Mouse (Mus musculus) CH12.LX (cell line): ENCODE measurements at regions not wholly inside any gene's neighbourhood (a gene's known extent, or its start where the extent isn't known, plus 50 kb on each side); places are given as distances from the start of the nearest gene placed in this dataset.

Source experiments
- DNase-seq: peaks from one replicate; pipeline ENCODE4 v3.0.0-alpha.2; 2013; ENCODE audit errors: extremely low read depth
- H3K27ac ChIP-seq: 2 replicates; pipeline ENCODE4 v1.5.1; 2012; ENCODE audit warnings: low read depth, mild to moderate bottlenecking, control low read depth, moderate library complexity; ENCODE audit not compliant: insufficient read depth
- H3K27me3 ChIP-seq: replicated peaks from 2 replicates; pipeline ENCODE3; 2012; ENCODE audit warnings: inconsistent platforms
- H3K36me3 ChIP-seq, 2 experiments: replicated peaks in 1 of 2; 2 replicates each; pipeline versions ENCODE3 to v1.6.1; 2012; ENCODE audit warnings: inconsistent platforms in 1 of 2, low read length in 1 of 2, mild to moderate bottlenecking in 1 of 2, mixed read lengths in 1 of 2, moderate library complexity in 1 of 2; ENCODE audit not compliant: control insufficient read depth in 1 of 2, insufficient read depth in 1 of 2
- H3K4me1 ChIP-seq, 2 experiments: 2 replicates each; pipeline ENCODE4 v1.6.1; 2012; ENCODE audit warnings: inconsistent platforms in 1 of 2, moderate library complexity in 1 of 2; ENCODE audit not compliant: insufficient read depth in 2 of 2, control insufficient read depth in 1 of 2
- H3K4me2 ChIP-seq: 2 replicates; pipeline ENCODE4 v1.6.1; 2012; ENCODE audit warnings: low read depth, mild to moderate bottlenecking, control low read depth; ENCODE audit not compliant: poor library complexity, insufficient read depth, severe bottlenecking
- H3K4me3 ChIP-seq, 3 experiments: fragments of 150-350 bp in 1 of 3; sonication (generic) in 1 of 3; replicated peaks in 1 of 3; 2 replicates each; pipeline versions ENCODE3 to v1.5.1; 2011 to 2012; ENCODE audit warnings: low read depth in 2 of 3, low read length in 2 of 3, mild to moderate bottlenecking in 2 of 3, moderate library complexity in 2 of 3, control low read depth in 1 of 3, improper control_type of control experiment in 1 of 3, inconsistent platforms in 1 of 3, mixed read lengths in 1 of 3; ENCODE audit not compliant: poor library complexity in 1 of 3
- H3K79me2 ChIP-seq: replicated peaks from 2 replicates; pipeline ENCODE4 v1.6.1; 2012; ENCODE audit warnings: mild to moderate bottlenecking, moderate library complexity; ENCODE audit not compliant: control insufficient read depth, poor library complexity, insufficient read depth, severe bottlenecking; ENCODE audit errors: extremely low read depth
- H3K9ac ChIP-seq: 2 replicates; pipeline ENCODE4 v1.6.1; 2012; ENCODE audit warnings: low read depth, mild to moderate bottlenecking, control low read depth, moderate library complexity; ENCODE audit not compliant: insufficient read depth
- H3K9me3 ChIP-seq: replicated peaks from 2 replicates; pipeline ENCODE3; 2012; ENCODE audit warnings: low read length, inconsistent platforms, mixed read lengths
- CHD1 ChIP-seq: IDR thresholded peaks from 2 replicates; pipeline ENCODE4 v1.6.1; 2012; ENCODE audit warnings: low read depth, low read length, improper control_type of control experiment, inconsistent platforms
- CHD2 ChIP-seq: IDR thresholded peaks from 2 replicates; pipeline ENCODE4 v1.6.1; 2011; ENCODE audit warnings: low read length, improper control_type of control experiment
- EP300 ChIP-seq: IDR thresholded peaks from 2 replicates; pipeline ENCODE4 v1.6.1; 2011; ENCODE audit warnings: low read length, improper control_type of control experiment
- ETS1 ChIP-seq: conservative IDR thresholded peaks from 2 replicates; pipeline ENCODE4 v1.6.1; 2012; ENCODE audit warnings: low read depth, mild to moderate bottlenecking, inconsistent platforms, low read length, improper control_type of control experiment, moderate library complexity
- GABPA ChIP-seq: IDR thresholded peaks from 2 replicates; pipeline ENCODE4 v1.6.1; 2012; ENCODE audit warnings: low read depth, low read length, improper control_type of control experiment, inconsistent platforms; ENCODE audit not compliant: insufficient replicate concordance
- IRF4 ChIP-seq: IDR thresholded peaks from 2 replicates; pipeline ENCODE4 v1.6.1; 2014; ENCODE audit warnings: low read depth, mild to moderate bottlenecking, inconsistent platforms, low read length, improper control_type of control experiment
- JUN ChIP-seq: IDR thresholded peaks from 2 replicates; pipeline ENCODE4 v1.6.1; 2011; ENCODE audit warnings: low read depth, mild to moderate bottlenecking, low read length, improper control_type of control experiment, moderate library complexity; ENCODE audit not compliant: insufficient read depth
- KAT2A ChIP-seq: IDR thresholded peaks from 2 replicates; pipeline ENCODE4 v1.6.1; 2012; ENCODE audit warnings: low read length, improper control_type of control experiment, inconsistent platforms; ENCODE audit not compliant: insufficient replicate concordance
- MAX ChIP-seq: IDR thresholded peaks from 2 replicates; pipeline ENCODE4 v1.6.1; 2011; ENCODE audit warnings: low read length, improper control_type of control experiment
- MAZ ChIP-seq: IDR thresholded peaks from 2 replicates; pipeline ENCODE4 v1.6.1; 2012; ENCODE audit warnings: low read depth, mild to moderate bottlenecking, inconsistent platforms, low read length, improper control_type of control experiment, moderate library complexity
- MXI1 ChIP-seq: IDR thresholded peaks from 2 replicates; pipeline ENCODE4 v1.6.1; 2011; ENCODE audit warnings: mild to moderate bottlenecking, low read depth, low read length, improper control_type of control experiment
- MYC ChIP-seq: IDR thresholded peaks from 2 replicates; pipeline ENCODE4 v1.6.1; 2011; ENCODE audit warnings: low read depth, mild to moderate bottlenecking, improper control_type of control experiment, low read length
- NELFE ChIP-seq: IDR thresholded peaks from 2 replicates; pipeline ENCODE4 v1.6.1; 2011; ENCODE audit warnings: low read depth, low read length, improper control_type of control experiment
- POLR2A ChIP-seq: IDR thresholded peaks from 2 replicates; pipeline ENCODE4 v1.6.1; 2011; ENCODE audit warnings: low read depth, mild to moderate bottlenecking, improper control_type of control experiment, low read length
- RCOR1 ChIP-seq: conservative IDR thresholded peaks from 2 replicates; pipeline ENCODE4 v1.6.1; 2012; ENCODE audit warnings: low read depth, mild to moderate bottlenecking, inconsistent platforms, low read length, improper control_type of control experiment
- SMC3 ChIP-seq: IDR thresholded peaks from 2 replicates; pipeline ENCODE4 v1.6.1; 2011; ENCODE audit warnings: low read depth, low read length, improper control_type of control experiment
- TBP ChIP-seq: conservative IDR thresholded peaks from 2 replicates; pipeline ENCODE4 v1.6.1; 2011; ENCODE audit warnings: low read depth, low read length, improper control_type of control experiment
- TCF12 ChIP-seq: IDR thresholded peaks from 2 replicates; pipeline ENCODE4 v1.6.1; 2014; ENCODE audit warnings: low read depth, mild to moderate bottlenecking, inconsistent platforms, low read length, improper control_type of control experiment
- ZMIZ1 ChIP-seq: IDR thresholded peaks from 2 replicates; pipeline ENCODE4 v1.6.1; 2012; ENCODE audit warnings: low read depth, mild to moderate bottlenecking, inconsistent platforms, low read length, improper control_type of control experiment
- ZNF384 ChIP-seq: IDR thresholded peaks from 2 replicates; pipeline ENCODE4 v1.6.1; 2012; ENCODE audit warnings: low read depth, low read length, improper control_type of control experiment, inconsistent platforms
- dilution Hi-C: fragments of 300-500 bp; cut with MboI; formaldehyde crosslinking; loops from 2 replicates; pipeline ENCODE4 v1.14.3; 2020; ENCODE audit warnings: low sequenced_read_pairs; ENCODE audit not compliant: extremely low pct_unique_long_range_greater_than_20kb, extremely low pct_ligation_motif_present
- in situ Hi-C: fragments of 300-500 bp; cut with MboI; formaldehyde crosslinking; loops from 3 replicates; pipeline ENCODE4 v1.14.3; 2019; ENCODE audit warnings: low sequenced_read_pairs, low pct_ligation_motif_present, low pct_unique_long_range_greater_than_20kb, mixed read lengths

DNA sequence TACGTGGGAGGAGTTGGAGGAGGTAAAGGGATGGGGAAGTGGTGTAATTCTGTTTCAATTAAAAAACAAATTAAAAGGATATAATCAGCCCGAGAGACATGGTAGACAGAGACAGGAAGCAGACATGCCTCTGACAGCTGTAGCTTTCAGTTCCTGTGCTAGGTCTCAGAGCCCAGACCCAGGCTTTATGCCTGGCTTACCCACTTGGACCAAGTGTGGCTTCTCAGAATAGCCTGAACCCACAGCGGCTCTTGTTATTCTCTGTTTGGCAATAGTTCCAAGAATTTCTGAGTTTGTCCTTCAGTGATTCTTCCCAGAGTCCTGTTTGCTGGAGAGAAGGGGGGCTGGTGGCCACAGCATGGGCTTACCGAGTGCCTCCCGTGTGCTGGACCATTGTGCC is 182.4 kb downstream of the Pten start:
- Histone ChIP-seq H3K27me3 (no peaks in the 10 kb centered on the region), H3K9ac (no peak overlapping the region), H3K4me3 (no peak overlapping the region), H3K9me3 (no peaks in the 10 kb centered on the region), H3K4me2 (peak overlapping the region; percentile 19; the same call in 1 of the 2 replicates), H3K79me2 (no peaks in the 10 kb centered on the region), H3K36me3 (no peaks in the 10 kb centered on the region), H3K27ac (peak overlapping the region; percentile 33; the same call in 1 of the 2 replicates), H3K4me1 (peaks cover 16 to 51% of the 10 kb centered on the region in 2 experiments)
- peak; percentile 78 for TF ChIP-seq TCF12
- peak; percentile 96 for TF ChIP-seq IRF4
- peak; percentile 96 for TF ChIP-seq EP300
- TF ChIP-seq MAX, result no peak
- TF ChIP-seq CHD1, result no peak
- TF ChIP-seq ETS1, result peak; percentile 49
- TF ChIP-seq MYC, result 0 out of 2 replicates have a peak, but pooled peaks have one; percentile 19
- no peak for TF ChIP-seq JUN
- in situ Hi-C loops (no loop called here), dilution Hi-C loops (no loop called here)
- DNase-seq, result peak; percentile 63

GRCm38 (mm10) chr19:32940806-32941205 is 183.5 kb downstream of the Pten start:
- H3K27me3 ChIP-seq, result no peaks in the 10 kb centered on the region
- no peaks in the 10 kb centered on the region for H3K9me3 ChIP-seq
- H3K4me1 ChIP-seq, result peaks cover 12 to 41% of the 10 kb centered on the region in 2 experiments
- H3K9ac ChIP-seq, result no peak overlapping the region
- TF ChIP-seq ETS1 (no peak), GABPA (no peak), RCOR1 (no peak), MYC (no peak)
- dilution Hi-C loops (no loop called here), in situ Hi-C loops (no loop called here)
- no peaks in the 10 kb centered on the region for H3K79me2 ChIP-seq
- H3K4me2 ChIP-seq, result no peak overlapping the region
- H3K27ac ChIP-seq, result no peak overlapping the region
- no peak overlapping the region for H3K4me3 ChIP-seq
- H3K36me3 ChIP-seq, result no peaks in the 10 kb centered on the region
- DNase-seq, result no peak

- H3K36me3 ChIP-seq, result no peaks in the 10 kb centered on the region
Measured at GRCm38 (mm10) chr19:32943594-32944230, 186.4 kb downstream of the Pten start.

More at GRCm38 (mm10) chr19:32943594-32944230, 186.4 kb downstream of the Pten start:
- Histone ChIP-seq H3K27ac (no peak overlapping the region), H3K79me2 (no peaks in the 10 kb centered on the region), H3K27me3 (no peaks in the 10 kb centered on the region), H3K4me2 (no peak overlapping the region), H3K9me3 (no peaks in the 10 kb centered on the region), H3K4me3 (no peak overlapping the region), H3K9ac (no peak overlapping the region), H3K4me1 (peaks cover 4 to 21% of the 10 kb centered on the region in 2 experiments)
- dilution Hi-C loops, result no loop called here
- no peak for DNase-seq
- no peak for TF ChIP-seq ETS1
- TF ChIP-seq GABPA, result no peak
- no peak for TF ChIP-seq ZNF384
- TF ChIP-seq CHD2, result no peak
- no peak for TF ChIP-seq NELFE
- no peak for TF ChIP-seq TBP
- no peak for TF ChIP-seq KAT2A
- TF ChIP-seq RCOR1, result no peak
- TF ChIP-seq ZMIZ1, result no peak
- TF ChIP-seq EP300, result no peak
- TF ChIP-seq POLR2A, result no peak
- TF ChIP-seq MXI1, result no peak
- no peak for TF ChIP-seq TCF12
- no peak for TF ChIP-seq CHD1
- TF ChIP-seq MAZ, result no peak
- TF ChIP-seq SMC3, result no peak
- TF ChIP-seq IRF4, result no peak
- in situ Hi-C loops, result no loop called here
